Mouse (Mus musculus): ENCODE data around the gene Mob1b.

Gene Mob1b

GRCm38 (mm10) chr5:88720116-88721002, at the start of gene Mob1b:
Gene Mob1b, plus strand, starts transcription at chr5:88720855.
- ATAC-seq (ENCODE audit: low TSS enrichment) = peak; percentile 83

GRCm38 (mm10) chr5:88674703-88675442, 45.8 kb upstream of the Mob1b start:
- ATAC-seq (ENCODE audit: low TSS enrichment) = peak; percentile 35

- peak; percentile 89 for ATAC-seq (ENCODE audit: low TSS enrichment)
These were observed 44.9 kb upstream of the Mob1b start, which contains the start of gene Grsf1 for GRCm38 (mm10) chr5:88675443-88676387. Gene Grsf1, minus strand, starts transcription at chr5:88676171.

- no peak for ATAC-seq (ENCODE audit: low TSS enrichment)
These were observed 41.7 kb upstream of the Mob1b start for GRCm38 (mm10) chr5:88678929-88679328.

GRCm38 (mm10) chr5:88679341-88679740, 41.3 kb upstream of the Mob1b start:
- ATAC-seq (ENCODE audit: low TSS enrichment) = no peak

GRCm38 (mm10) chr5:88680567-88680966, 40.1 kb upstream of the Mob1b start:
- ATAC-seq (ENCODE audit: low TSS enrichment) = no peak

- no peak for ATAC-seq (ENCODE audit: low TSS enrichment)
These were observed 36.9 kb upstream of the Mob1b start for GRCm38 (mm10) chr5:88683706-88684105.

- ATAC-seq (ENCODE audit: low TSS enrichment) = no peak
These were observed 36.4 kb upstream of the Mob1b start for GRCm38 (mm10) chr5:88684226-88684625.

GRCm38 (mm10) chr5:88685306-88685705, 35.3 kb upstream of the Mob1b start:
- no peak for ATAC-seq (ENCODE audit: low TSS enrichment)

- no peak for ATAC-seq (ENCODE audit: low TSS enrichment)
These were observed 34.8 kb upstream of the Mob1b start for GRCm38 (mm10) chr5:88685745-88686299.

GRCm38 (mm10) chr5:88687996-88688406, 32.7 kb upstream of the Mob1b start:
- ATAC-seq (ENCODE audit: low TSS enrichment) = 0 out of 2 replicates have a peak, but pooled peaks have one; percentile 29

- ATAC-seq (ENCODE audit: low TSS enrichment) = no peak
These were observed 32.0 kb upstream of the Mob1b start for GRCm38 (mm10) chr5:88688583-88689187.

- peak; percentile 62; the same call in 1 of the 2 replicates for ATAC-seq (ENCODE audit: low TSS enrichment)
These were observed 31.2 kb upstream of the Mob1b start for GRCm38 (mm10) chr5:88689279-88689938.

GRCm38 (mm10) chr5:88690681-88691505, 29.8 kb upstream of the Mob1b start:
- no peak for ATAC-seq (ENCODE audit: low TSS enrichment)

GRCm38 (mm10) chr5:88691506-88692095, 29.1 kb upstream of the Mob1b start:
- no peak for ATAC-seq (ENCODE audit: low TSS enrichment)

- ATAC-seq (ENCODE audit: low TSS enrichment) = no peak
These were observed 28.1 kb upstream of the Mob1b start for GRCm38 (mm10) chr5:88692586-88692985.

GRCm38 (mm10) chr5:88693057-88693456, 27.6 kb upstream of the Mob1b start:
- no peak for ATAC-seq (ENCODE audit: low TSS enrichment)

- no peak for ATAC-seq (ENCODE audit: low TSS enrichment)
These were observed 23.4 kb upstream of the Mob1b start for GRCm38 (mm10) chr5:88697291-88697690.
